Mouse (Mus musculus): ENCODE results near the gene Gm21828. TPM values are rescaled to one million over a fixed set of nuclear protein-coding genes. Genes with fewer than 3 reads are reported as not detected.
"Not testable (repeated sequence)": the region's sequence is repeated elsewhere in the genome, so short reads cannot be mapped to it uniquely, and the experiment has no call there.

Gene Gm21828
- total RNA-seq (2021) = not detected
- long read RNA-seq, experiment 1 = 0 reads
- long read RNA-seq, experiment 2 = 0 reads

DNA sequence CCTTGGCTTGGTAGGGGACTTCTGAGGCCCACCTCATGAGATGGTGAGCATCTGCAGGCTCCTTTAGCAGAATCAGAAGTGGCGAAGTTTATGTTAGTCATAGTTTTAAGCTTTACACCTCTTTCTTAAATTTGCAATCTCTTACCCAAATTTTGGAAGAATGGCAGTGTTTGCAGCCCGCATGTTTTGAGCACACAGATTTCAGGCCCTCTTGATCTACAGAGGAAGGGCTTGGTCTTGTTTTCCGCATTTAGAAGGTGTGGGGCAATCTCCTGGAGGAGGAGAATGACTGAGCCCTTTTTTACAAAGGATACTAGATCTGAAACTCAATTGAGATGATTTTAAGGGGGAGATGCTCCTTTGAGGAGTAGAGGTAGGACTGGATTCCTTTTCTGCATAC lies at the start of gene Gm21828:
Gene Gm21828 (minus strand): TSS at position 101 of the 400 bp plus-strand sequence.
- intact Hi-C loops (cut with DNase I); DNase-seq (ENCODE audit: low spot score in 2 of 2): not testable (repeated sequence)

GRCm38 (mm10) chrY:13252091-13252490 lies 28.4 kb upstream of the Gm21828 start, which contains the start of the genes Gm21440 and Gm21454:
Gene Gm21440 (plus strand): TSS chrY:13252391.
Gene Gm21454 (plus strand): TSS chrY:13252442.
- DNase-seq (ENCODE audit: low spot score in 2 of 2); intact Hi-C loops (cut with DNase I): not testable (repeated sequence)

Other genes with a start within 250 kb of the Gm21828 start
- not detected for gene Gm20807, start 181.0 kb downstream of the Gm21828 start, total RNA-seq (2021)
- gene Gm21891, start 90.4 kb downstream of the Gm21828 start, total RNA-seq (2021) = not detected
- gene Gm21425, start 62.0 kb downstream of the Gm21828 start, total RNA-seq (2021) = not detected
- not detected for gene Gm21440, start 28.5 kb upstream of the Gm21828 start, total RNA-seq (2021)
- not detected for gene Gm21454, start 28.5 kb upstream of the Gm21828 start, total RNA-seq (2021)
- gene Gm21725, start 125.1 kb upstream of the Gm21828 start, total RNA-seq (2021) = not detected
- not detected for gene Gm21866, start 241.7 kb upstream of the Gm21828 start, total RNA-seq (2021)